Mouse (Mus musculus): ENCODE measurements around the gene Stmn1.

The Stmn1 gene

GRCm38 (mm10) chr4:134468215-134468575 is at the start of gene Stmn1:
Stmn1 (plus strand) TSS chr4:134468320.
- DNase-seq (ENCODE audit: low spot score in 2 of 2): peak; percentile 88 to 91

GRCm38 (mm10) chr4:134421971-134422370 is 46.1 kb upstream of the Stmn1 start:
- DNase-seq (ENCODE audit: low spot score in 2 of 2): no peak

- DNase-seq (ENCODE audit: low spot score in 2 of 2): no peak
These were observed 44.2 kb upstream of the Stmn1 start for GRCm38 (mm10) chr4:134423949-134424348.

- no peak for DNase-seq (ENCODE audit: low spot score in 2 of 2)
These were observed 43.0 kb upstream of the Stmn1 start for GRCm38 (mm10) chr4:134425088-134425487.

GRCm38 (mm10) chr4:134430381-134431004 is 37.6 kb upstream of the Stmn1 start:
- no peak for DNase-seq (ENCODE audit: low spot score in 2 of 2)

- no peak for DNase-seq (ENCODE audit: low spot score in 2 of 2)
These were observed 35.3 kb upstream of the Stmn1 start for GRCm38 (mm10) chr4:134432686-134433360.

- no peak for DNase-seq (ENCODE audit: low spot score in 2 of 2)
These were observed 31.9 kb upstream of the Stmn1 start for GRCm38 (mm10) chr4:134436185-134436584.

- no peak for DNase-seq (ENCODE audit: low spot score in 2 of 2)
These were observed 31.5 kb upstream of the Stmn1 start for GRCm38 (mm10) chr4:134436659-134437058.

GRCm38 (mm10) chr4:134439119-134439518 is 29.0 kb upstream of the Stmn1 start:
- DNase-seq (ENCODE audit: low spot score in 2 of 2): no peak

- DNase-seq (ENCODE audit: low spot score in 2 of 2): no peak
These were observed 28.2 kb upstream of the Stmn1 start for GRCm38 (mm10) chr4:134439919-134440318.

GRCm38 (mm10) chr4:134442216-134442615 is 25.9 kb upstream of the Stmn1 start:
- no peak for DNase-seq (ENCODE audit: low spot score in 2 of 2)

- DNase-seq (ENCODE audit: low spot score in 2 of 2): no peak
These were observed 24.5 kb upstream of the Stmn1 start for GRCm38 (mm10) chr4:134443589-134443988.

GRCm38 (mm10) chr4:134444949-134445348 is 23.2 kb upstream of the Stmn1 start:
- DNase-seq (ENCODE audit: low spot score in 2 of 2): no peak

GRCm38 (mm10) chr4:134445489-134445888 is 22.6 kb upstream of the Stmn1 start:
- DNase-seq (ENCODE audit: low spot score in 2 of 2): no peak

GRCm38 (mm10) chr4:134447966-134448365 is 20.2 kb upstream of the Stmn1 start:
- no peak for DNase-seq (ENCODE audit: low spot score in 2 of 2)

GRCm38 (mm10) chr4:134449595-134450391 is 18.3 kb upstream of the Stmn1 start:
- no peak for DNase-seq (ENCODE audit: low spot score in 2 of 2)

- no peak for DNase-seq (ENCODE audit: low spot score in 2 of 2)
These were observed 17.5 kb upstream of the Stmn1 start for GRCm38 (mm10) chr4:134450392-134451195.

- DNase-seq (ENCODE audit: low spot score in 2 of 2): no peak
These were observed 16.6 kb upstream of the Stmn1 start for GRCm38 (mm10) chr4:134451484-134451883.

- no peak for DNase-seq (ENCODE audit: low spot score in 2 of 2)
These were observed 14.3 kb upstream of the Stmn1 start for GRCm38 (mm10) chr4:134453619-134454400.

- DNase-seq (ENCODE audit: low spot score in 2 of 2): no peak
These were observed 12.8 kb upstream of the Stmn1 start for GRCm38 (mm10) chr4:134455310-134455709.
